Mouse (Mus musculus) hindbrain, embryonic 14.5 days (tissue): Measurements from ENCODE around the gene Arg2. TPM values are rescaled to one million over a fixed set of nuclear protein-coding genes. Genes with fewer than 3 reads are reported as not detected.

Source experiments
- ATAC-seq: fragments of 200-750 bp; cut with Nextera tagmentation; 2 replicates; pipeline ENCODE4 v1.8.0; 2017; ENCODE audit warnings: moderate number of reproducible peaks, mild to moderate bottlenecking, moderate TSS enrichment, moderate library complexity; ENCODE audit not compliant: low FRiP score
- DNase-seq: peaks from one replicate; pipeline ENCODE4 v3.0.0-alpha.2; 2015; ENCODE audit warnings: low spot score
- H3K27ac ChIP-seq: fragments of 300-500 bp; sonication (generic); 2 replicates; pipeline ENCODE4 v1.5.1; 2014; ENCODE audit warnings: mild to moderate bottlenecking, moderate library complexity
- H3K27me3 ChIP-seq: fragments of 300-500 bp; sonication (generic); 2 replicates; pipeline ENCODE4 v1.6.1; 2014; ENCODE audit warnings: mild to moderate bottlenecking, low read length, mixed read lengths; ENCODE audit not compliant: control insufficient read depth, insufficient read depth
- H3K36me3 ChIP-seq: fragments of 300-500 bp; sonication (generic); replicated peaks from 2 replicates; pipeline ENCODE4 v1.6.1; 2014; ENCODE audit not compliant: control insufficient read depth, insufficient read depth
- H3K4me1 ChIP-seq: fragments of 300-500 bp; sonication (generic); replicated peaks from 2 replicates; pipeline ENCODE4 v1.6.1; 2014; ENCODE audit warnings: antibody characterized with exemption, low read length, mixed read lengths; ENCODE audit not compliant: control insufficient read depth, insufficient read depth
- H3K4me2 ChIP-seq: fragments of 300-500 bp; sonication (generic); replicated peaks from 2 replicates; pipeline ENCODE4 v1.6.1; 2014; ENCODE audit warnings: mild to moderate bottlenecking, moderate library complexity
- H3K4me3 ChIP-seq: fragments of 300-500 bp; sonication (generic); replicated peaks from 2 replicates; pipeline ENCODE4 v1.5.1; 2014; ENCODE audit warnings: mild to moderate bottlenecking, low read length
- H3K9ac ChIP-seq: fragments of 300-500 bp; sonication (generic); 2 replicates; pipeline ENCODE4 v1.6.1; 2014
- H3K9me3 ChIP-seq: fragments of 300-500 bp; sonication (generic); 2 replicates; pipeline ENCODE4 v1.6.1; 2016; ENCODE audit warnings: low read length; ENCODE audit not compliant: control insufficient read depth
- WGBS: fragments of 180-500 bp; shearing (Covaris S2); extraction: QIAGEN DNeasy Blood & Tissue Kit; methylation state at CpG from one replicate; pipeline ENCODE4 v1.1.7; 2014; 5-methylcytosine and 5-hydroxymethylcytosine counted together
- polyA plus RNA-seq: library from polyadenylated mRNA; unstranded; fragments of >200 nt; fragmentation: Nextera tagmentation; extraction: Ambion mirVana; gene quantifications from 2 replicates; pipeline ENCODE4 v1.2.1, GENCODE M21; 2014

Gene Arg2
- 32.0 and 35.6 TPM in 2 replicates for polyA plus RNA-seq

GRCm38 (mm10) chr12:79130299-79131177, at the start of gene Arg2:
Gene Arg2, plus strand, starts transcription at chr12:79130777.
- Histone ChIP-seq H3K4me2 (peak within 1 kb of the TSS; percentile 91), H3K4me3 (peak within 1 kb of the TSS; percentile 63), H3K4me1 (peaks cover 10% of the 10 kb centered on the region; the same call in 1 of the 2 replicates), H3K36me3 (no peaks in the 10 kb centered on the region), H3K9me3 (no peaks in the 10 kb centered on the region), H3K27me3 (peaks cover 35% of the 10 kb centered on the region), H3K9ac (peak within 1 kb of the TSS; percentile 75), H3K27ac (peak within 1 kb of the TSS; percentile 51; the same call in 1 of the 2 replicates)
- ATAC-seq (peak; percentile 93), DNase-seq (peak; percentile 82)
- WGBS: under 1% methylated on average over 47 of the region's 47 CpGs

- peak; percentile 98 for ATAC-seq
- H3K36me3 ChIP-seq: 0 out of 2 replicates have a peak, but pooled peaks cover 5% of the 10 kb centered on the region
- WGBS: under 1% methylated on average over 53 of the region's 53 CpGs
Observed at GRCm38 (mm10) chr12:79089182-79089812, 41.3 kb upstream of the Arg2 start, which contains the start of gene Pigh. Gene Pigh, minus strand, starts transcription at chr12:79089651.

GRCm38 (mm10) chr12:79092569-79092968, 38.0 kb upstream of the Arg2 start:
- no peaks in the 10 kb centered on the region for H3K9me3 ChIP-seq
- no peak for DNase-seq

More at GRCm38 (mm10) chr12:79089182-79089812, 41.3 kb upstream of the Arg2 start, which contains the start of gene Pigh:
- Histone ChIP-seq H3K4me1 (peaks cover 6% of the 10 kb centered on the region), H3K27ac (peak within 1 kb of the TSS; percentile 67; the same call in 1 of the 2 replicates), H3K27me3 (no peaks in the 10 kb centered on the region), H3K9ac (peak within 1 kb of the TSS; percentile 92), H3K9me3 (no peaks in the 10 kb centered on the region), H3K4me2 (peak within 1 kb of the TSS; percentile 58), H3K4me3 (peak within 1 kb of the TSS; percentile 99)
- DNase-seq: peak; percentile 90

GRCm38 (mm10) chr12:79097106-79097752, 33.3 kb upstream of the Arg2 start:
- Histone ChIP-seq H3K9ac (no peak overlapping the region), H3K27me3 (no peaks in the 10 kb centered on the region), H3K4me3 (no peak overlapping the region), H3K36me3 (no peaks in the 10 kb centered on the region), H3K4me2 (no peak overlapping the region), H3K9me3 (no peaks in the 10 kb centered on the region), H3K4me1 (no peaks in the 10 kb centered on the region), H3K27ac (no peak overlapping the region)
- ATAC-seq (no peak), DNase-seq (peak; percentile 78)
- 58% methylated on average over 3 of the region's 3 CpGs for WGBS

More at GRCm38 (mm10) chr12:79092569-79092968, 38.0 kb upstream of the Arg2 start:
- Histone ChIP-seq H3K4me3 (no peak overlapping the region), H3K4me1 (peaks cover 6% of the 10 kb centered on the region), H3K4me2 (no peak overlapping the region), H3K27ac (no peak overlapping the region), H3K27me3 (no peaks in the 10 kb centered on the region), H3K36me3 (no peaks in the 10 kb centered on the region), H3K9ac (no peak overlapping the region)
- no peak for ATAC-seq
- 58% methylated on average over 4 of the region's 4 CpGs for WGBS

- no peak overlapping the region for H3K9ac ChIP-seq
- H3K4me1 ChIP-seq: no peaks in the 10 kb centered on the region
- H3K27me3 ChIP-seq: no peaks in the 10 kb centered on the region
- ATAC-seq: no peak
- no peak overlapping the region for H3K4me3 ChIP-seq
- no peaks in the 10 kb centered on the region for H3K36me3 ChIP-seq
- no peak overlapping the region for H3K4me2 ChIP-seq
- WGBS: 82% methylated on average over 3 of the region's 3 CpGs
- DNase-seq: no peak
- H3K9me3 ChIP-seq: no peaks in the 10 kb centered on the region
- no peak overlapping the region for H3K27ac ChIP-seq
Observed at GRCm38 (mm10) chr12:79103773-79104172, 26.8 kb upstream of the Arg2 start.

- Histone ChIP-seq H3K27me3 (no peaks in the 10 kb centered on the region), H3K36me3 (no peaks in the 10 kb centered on the region), H3K9ac (no peak overlapping the region), H3K4me1 (no peaks in the 10 kb centered on the region), H3K4me3 (no peak overlapping the region), H3K27ac (no peak overlapping the region), H3K9me3 (no peaks in the 10 kb centered on the region), H3K4me2 (no peak overlapping the region)
- ATAC-seq: no peak
- 73% methylated on average over 2 of the region's 2 CpGs for WGBS
- DNase-seq: no peak
Observed at GRCm38 (mm10) chr12:79104544-79104943, 26.0 kb upstream of the Arg2 start.

GRCm38 (mm10) chr12:79105312-79105711, 25.3 kb upstream of the Arg2 start:
- H3K4me2 ChIP-seq: no peak overlapping the region
- no peaks in the 10 kb centered on the region for H3K4me1 ChIP-seq
- no peaks in the 10 kb centered on the region for H3K36me3 ChIP-seq
- ATAC-seq (no peak), DNase-seq (no peak)
- H3K4me3 ChIP-seq: no peak overlapping the region
- H3K9me3 ChIP-seq: no peaks in the 10 kb centered on the region
- H3K27ac ChIP-seq: no peak overlapping the region
- 88% methylated on average over 5 of the region's 5 CpGs for WGBS
- no peak overlapping the region for H3K9ac ChIP-seq
- no peaks in the 10 kb centered on the region for H3K27me3 ChIP-seq

- no peak for ATAC-seq
- 82% methylated on average over 4 of the region's 4 CpGs for WGBS
Observed at GRCm38 (mm10) chr12:79118991-79119390, 11.6 kb upstream of the Arg2 start.

GRCm38 (mm10) chr12:79122820-79123219, 7.8 kb upstream of the Arg2 start:
- no peaks in the 10 kb centered on the region for H3K4me1 ChIP-seq
- no peak overlapping the region for H3K4me2 ChIP-seq
- no peak overlapping the region for H3K4me3 ChIP-seq
- ATAC-seq (no peak), DNase-seq (peak; percentile 71)
- H3K36me3 ChIP-seq: no peaks in the 10 kb centered on the region
- no peak overlapping the region for H3K27ac ChIP-seq
- no peak overlapping the region for H3K9ac ChIP-seq
- WGBS: 40% methylated on average over 3 of the region's 3 CpGs
- no peaks in the 10 kb centered on the region for H3K9me3 ChIP-seq
- no peaks in the 10 kb centered on the region for H3K27me3 ChIP-seq

More at GRCm38 (mm10) chr12:79118991-79119390, 11.6 kb upstream of the Arg2 start:
- no peaks in the 10 kb centered on the region for H3K36me3 ChIP-seq
- no peak overlapping the region for H3K4me2 ChIP-seq
- no peak overlapping the region for H3K9ac ChIP-seq
- H3K27ac ChIP-seq: no peak overlapping the region
- no peak for DNase-seq
- no peaks in the 10 kb centered on the region for H3K9me3 ChIP-seq
- no peaks in the 10 kb centered on the region for H3K27me3 ChIP-seq
- no peak overlapping the region for H3K4me3 ChIP-seq
- H3K4me1 ChIP-seq: no peaks in the 10 kb centered on the region
